Mouse (Mus musculus) kidney, postnatal 36 days (tissue): ENCODE measurements at regions not wholly inside any gene's neighbourhood (a gene's known extent, or its start where the extent isn't known, plus 50 kb on each side); places are given as distances from the start of the nearest gene placed in this dataset.

Experiments used
- DNase-seq, 2 experiments: peaks; one replicate each; pipeline ENCODE4 v3.0.0; 2021 to 2022; ENCODE audit warnings: mixed read lengths in 2 of 2

GRCm38 (mm10) chrX:14960294-14960693 lies 749.3 kb downstream of the H2al1n start:
- DNase-seq, result peak in 1 of 2 experiments; percentile 0

DNA sequence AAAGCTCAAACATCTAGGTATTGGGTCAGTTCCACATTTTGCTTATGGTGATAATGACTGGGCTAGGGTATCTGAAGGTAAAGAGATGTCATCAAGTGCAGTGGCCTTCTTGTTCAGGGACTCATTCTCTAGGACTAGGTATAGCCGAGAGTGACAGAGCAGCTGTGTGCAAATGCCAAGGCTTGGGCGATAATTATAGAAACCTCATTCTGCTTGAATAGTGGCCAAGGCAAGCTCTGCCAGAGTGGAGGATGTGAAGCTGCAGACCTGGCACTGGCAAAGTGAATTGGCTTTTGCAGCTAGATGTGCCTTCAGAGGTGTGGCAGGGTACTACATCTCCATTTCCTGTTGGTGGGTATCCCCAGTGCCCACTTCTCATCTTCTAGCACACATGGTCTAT lies 796.1 kb downstream of the H2al1n start:
- no peak for DNase-seq
